Mouse (Mus musculus) forebrain, embryonic 11.5 days (tissue): ENCODE data around the gene Mapk7. TPM values are rescaled to one million over a fixed set of nuclear protein-coding genes. Genes with fewer than 3 reads are reported as not detected.

Source experiments
- polyA plus RNA-seq: library from polyadenylated mRNA; unstranded; fragments of >200 nt; fragmentation: Nextera tagmentation; extraction: Ambion mirVana; gene quantifications from 2 replicates; pipeline ENCODE4 v1.2.1, GENCODE M21; 2014

Mapk7 gene
- polyA plus RNA-seq, 1 experiment from 2014 or later: 80.1 TPM

Other genes starting within 250 kb of the Mapk7 start
- 20.9 and 21.8 TPM in 2 replicates for gene Aldh3a2, start 226.9 kb downstream of the Mapk7 start, polyA plus RNA-seq
- not detected in 2 replicates for gene Slc47a2, start 151.5 kb downstream of the Mapk7 start, polyA plus RNA-seq
- gene Slc47a1, start 116.1 kb downstream of the Mapk7 start, polyA plus RNA-seq: 0.09 and 0.11 TPM in 2 replicates
- 1.3 TPM in 2 replicates for gene Rnf112, start 40.3 kb downstream of the Mapk7 start, polyA plus RNA-seq
- gene Mfap4, start 9.0 kb downstream of the Mapk7 start, polyA plus RNA-seq: 66.1 and 71.9 TPM in 2 replicates
- gene B9d1, start 10.7 kb upstream of the Mapk7 start, polyA plus RNA-seq: 41.7 and 46.0 TPM in 2 replicates
- gene Epn2, start 85.3 kb upstream of the Mapk7 start, polyA plus RNA-seq: 31.2 and 34.1 TPM in 2 replicates
- gene Grap, start 158.9 kb upstream of the Mapk7 start, polyA plus RNA-seq: 5.6 and 5.9 TPM in 2 replicates
- gene Fam83g, start 189.7 kb upstream of the Mapk7 start, polyA plus RNA-seq: 0.65 and 0.92 TPM in 2 replicates
- gene Slc5a10, start 226.4 kb upstream of the Mapk7 start, polyA plus RNA-seq: not detected in 2 replicates